Mouse (Mus musculus) lung, postnatal 0 days (tissue): ENCODE measurements around the gene Mlf2. TPM values are rescaled to one million over a fixed set of nuclear protein-coding genes. Genes with fewer than 3 reads are reported as not detected.

Experiments
- ATAC-seq: fragments of 200-750 bp; cut with Nextera tagmentation; 2 replicates; pipeline ENCODE4 v1.8.0; 2017; ENCODE audit warnings: moderate library complexity
- DNase-seq: peaks from one replicate; pipeline ENCODE4 v3.0.0-alpha.2; 2016; ENCODE audit warnings: low spot score
- H3K27ac ChIP-seq: fragments of 300-500 bp; sonication (generic); 2 replicates; pipeline ENCODE4 v1.5.1; 2014; ENCODE audit warnings: antibody characterized with exemption, mild to moderate bottlenecking, low read length, mixed read lengths
- H3K27me3 ChIP-seq: fragments of 300-500 bp; sonication (generic); replicated peaks from 2 replicates; pipeline ENCODE4 v1.6.1; 2014; ENCODE audit warnings: low read length, mixed read lengths; ENCODE audit not compliant: insufficient read depth
- H3K36me3 ChIP-seq: fragments of 300-500 bp; sonication (generic); 2 replicates; pipeline ENCODE4 v1.6.1; 2014; ENCODE audit warnings: low read length, mixed read lengths; ENCODE audit not compliant: insufficient read depth
- H3K4me1 ChIP-seq: fragments of 300-500 bp; sonication (generic); 2 replicates; pipeline ENCODE4 v1.6.1; 2014; ENCODE audit warnings: antibody characterized with exemption, low read depth, low read length, mixed read lengths; ENCODE audit not compliant: insufficient read depth
- H3K4me2 ChIP-seq: fragments of 300-500 bp; sonication (generic); replicated peaks from 2 replicates; pipeline ENCODE4 v1.6.1; 2014; ENCODE audit warnings: low read depth, mild to moderate bottlenecking, low read length, moderate library complexity, mixed read lengths
- H3K4me3 ChIP-seq: fragments of 300-500 bp; sonication (generic); 2 replicates; pipeline ENCODE4 v1.5.1; 2014; ENCODE audit warnings: low read depth, low read length
- H3K9ac ChIP-seq: fragments of 300-500 bp; sonication (generic); replicated peaks from 2 replicates; pipeline ENCODE4 v1.6.1; 2014; ENCODE audit warnings: low read depth, mild to moderate bottlenecking
- H3K9me3 ChIP-seq: fragments of 300-500 bp; sonication (generic); 2 replicates; pipeline ENCODE4 v1.6.1; 2016; ENCODE audit warnings: low read length, mixed read lengths
- CTCF ChIP-seq: IDR thresholded peaks from 2 replicates; pipeline ENCODE4 v1.5.1; 2016; ENCODE audit warnings: antibody characterized with exemption, mild to moderate bottlenecking
- EP300 ChIP-seq: IDR thresholded peaks from 2 replicates; pipeline ENCODE4 v1.6.1; 2016; ENCODE audit warnings: antibody characterized with exemption, mild to moderate bottlenecking, control low read depth
- WGBS: fragments of 180-500 bp; shearing (Covaris S2); extraction: QIAGEN DNeasy Blood & Tissue Kit; methylation state at CpG from one replicate; pipeline ENCODE4 v1.1.7; 2014; 5-methylcytosine and 5-hydroxymethylcytosine counted together
- polyA plus RNA-seq: library from polyadenylated mRNA; unstranded; fragments of >200 nt; fragmentation: Nextera tagmentation; extraction: Ambion mirVana; gene quantifications from 2 replicates; pipeline ENCODE4 v1.2.1, GENCODE M21; 2015

Mlf2 gene
- polyA plus RNA-seq, 1 experiment from 2014 or later, result 289 TPM

- peaks cover 23% of the 10 kb centered on the region; the same call in 1 of the 2 replicates for H3K36me3 ChIP-seq
- no peaks in the 10 kb centered on the region for H3K27me3 ChIP-seq
- H3K4me3 ChIP-seq, result no peak overlapping the region
- no peak overlapping the region; the same call in 1 of the 2 replicates for H3K27ac ChIP-seq
- whole genome bisulfite sequencing, result 95% methylated on average over 7 of the region's 7 CpGs
- no peak overlapping the region for H3K4me2 ChIP-seq
- H3K9me3 ChIP-seq, result no peaks in the 10 kb centered on the region
- ATAC-seq (no peak), DNase-seq (no peak)
- no peaks in the 10 kb centered on the region for H3K4me1 ChIP-seq
- no peak overlapping the region for H3K9ac ChIP-seq
- TF ChIP-seq CTCF, result no peak
- TF ChIP-seq EP300, result no peak
These were observed 7.4 kb downstream of the Mlf2 start for GRCm38 (mm10) chr6:124938554-124938953.

- 92% methylated on average over 1 of the region's 1 CpGs for WGBS
- ATAC-seq (no peak), DNase-seq (no peak)
- no peak for TF ChIP-seq CTCF
- no peak for TF ChIP-seq EP300
- Histone ChIP-seq H3K4me2 (no peak overlapping the region), H3K4me1 (no peaks in the 10 kb centered on the region), H3K9ac (no peak overlapping the region), H3K4me3 (no peak overlapping the region), H3K27ac (no peak overlapping the region), H3K9me3 (no peaks in the 10 kb centered on the region), H3K36me3 (0 out of 2 replicates have a peak, but pooled peaks cover under 1% of the 10 kb centered on the region), H3K27me3 (no peaks in the 10 kb centered on the region)
These were observed 10.5 kb downstream of the Mlf2 start for GRCm38 (mm10) chr6:124941679-124942078.

DNA sequence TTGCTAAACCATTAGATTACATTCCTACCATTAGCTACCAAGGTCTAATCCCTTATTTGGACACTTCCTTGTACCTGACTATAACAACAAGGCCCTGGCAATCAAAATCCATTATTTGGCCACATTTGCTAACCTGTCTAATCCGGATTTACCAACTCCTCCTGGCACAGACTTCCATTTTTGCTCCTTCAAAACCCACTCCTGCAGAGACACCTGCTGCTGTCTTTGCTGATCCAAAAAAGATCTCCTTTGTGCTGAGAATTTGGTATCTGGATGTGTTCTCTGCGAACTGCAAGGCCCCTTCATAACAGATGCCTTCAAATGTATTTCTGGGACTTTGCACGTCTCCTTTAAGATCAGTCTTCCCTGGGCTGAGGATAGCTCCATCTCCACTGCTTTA, 12.3 kb downstream of the Mlf2 start:
- Histone ChIP-seq H3K27me3 (no peaks in the 10 kb centered on the region), H3K36me3 (no peaks in the 10 kb centered on the region), H3K27ac (no peak overlapping the region), H3K4me1 (no peaks in the 10 kb centered on the region), H3K9ac (no peak overlapping the region), H3K9me3 (no peaks in the 10 kb centered on the region), H3K4me2 (no peak overlapping the region), H3K4me3 (no peak overlapping the region)
- ATAC-seq (no peak), DNase-seq (no peak)
- no peak for TF ChIP-seq CTCF
- TF ChIP-seq EP300, result no peak
- WGBS, result 89% methylated on average over 3 of the region's 3 CpGs

GRCm38 (mm10) chr6:124953991-124954715, 23.0 kb downstream of the Mlf2 start:
- no peaks in the 10 kb centered on the region for H3K27me3 ChIP-seq
- DNase-seq, result no peak
- H3K4me3 ChIP-seq, result no peak overlapping the region
- H3K27ac ChIP-seq, result no peak overlapping the region
- H3K4me1 ChIP-seq, result no peaks in the 10 kb centered on the region
- H3K9me3 ChIP-seq, result no peaks in the 10 kb centered on the region
- H3K36me3 ChIP-seq, result peaks cover 9% of the 10 kb centered on the region; the same call in 1 of the 2 replicates
- H3K9ac ChIP-seq, result no peak overlapping the region
- TF ChIP-seq CTCF (no peak), EP300 (no peak)
- WGBS, result 86% methylated on average over 2 of the region's 2 CpGs
- H3K4me2 ChIP-seq, result no peak overlapping the region
- ATAC-seq, result no peak

- Histone ChIP-seq H3K9ac (no peak overlapping the region), H3K4me1 (no peaks in the 10 kb centered on the region), H3K4me2 (no peak overlapping the region), H3K27ac (no peak overlapping the region), H3K4me3 (no peak overlapping the region), H3K36me3 (peaks cover 16% of the 10 kb centered on the region; the same call in 1 of the 2 replicates), H3K9me3 (no peaks in the 10 kb centered on the region), H3K27me3 (no peaks in the 10 kb centered on the region)
- TF ChIP-seq CTCF (no peak), EP300 (no peak)
- DNase-seq, result no peak
- WGBS, result 95% methylated on average over 4 of the region's 4 CpGs
- no peak for ATAC-seq
These were observed 24.0 kb downstream of the Mlf2 start for GRCm38 (mm10) chr6:124955212-124955611.

GRCm38 (mm10) chr6:124958127-124958526, 26.9 kb downstream of the Mlf2 start:
- Histone ChIP-seq H3K4me3 (no peak overlapping the region), H3K9ac (no peak overlapping the region), H3K4me2 (no peak overlapping the region), H3K27me3 (no peaks in the 10 kb centered on the region), H3K36me3 (peaks cover 23% of the 10 kb centered on the region; the same call in 1 of the 2 replicates), H3K9me3 (no peaks in the 10 kb centered on the region), H3K4me1 (no peaks in the 10 kb centered on the region), H3K27ac (no peak overlapping the region)
- WGBS, result 66% methylated on average over 3 of the region's 3 CpGs
- peak; percentile 85 for ATAC-seq
- peak; percentile 51 for DNase-seq
- TF ChIP-seq CTCF (no peak), EP300 (no peak)
